Mouse (Mus musculus) stomach, embryonic 15.5 days (tissue): ENCODE measurements at regions not wholly inside any gene's neighbourhood (a gene's known extent, or its start where the extent isn't known, plus 50 kb on each side); places are given as distances from the start of the nearest gene placed in this dataset.

ENCODE experiments used
- ATAC-seq: fragments of 200-750 bp; cut with Nextera tagmentation; 2 replicates; pipeline ENCODE4 v1.8.0; 2017; ENCODE audit warnings: low read depth, moderate number of reproducible peaks, moderate TSS enrichment; ENCODE audit not compliant: insufficient read depth, low FRiP score
- H3K27ac ChIP-seq: fragments of 300-500 bp; sonication (generic); 2 replicates; pipeline ENCODE4 v1.5.1; 2015; ENCODE audit warnings: mild to moderate bottlenecking, inconsistent platforms
- H3K27me3 ChIP-seq: fragments of 300-500 bp; sonication (generic); replicated peaks from 2 replicates; pipeline ENCODE4 v1.6.1; 2015; ENCODE audit warnings: inconsistent platforms
- H3K36me3 ChIP-seq: fragments of 300-500 bp; sonication (generic); 2 replicates; pipeline ENCODE4 v1.6.1; 2015; ENCODE audit warnings: inconsistent platforms
- H3K4me1 ChIP-seq: fragments of 300-500 bp; sonication (generic); 2 replicates; pipeline ENCODE4 v1.6.1; 2015; ENCODE audit warnings: inconsistent platforms
- H3K4me2 ChIP-seq: fragments of 300-500 bp; sonication (generic); 2 replicates; pipeline ENCODE4 v1.6.1; 2015; ENCODE audit warnings: mild to moderate bottlenecking, inconsistent platforms
- H3K4me3 ChIP-seq: fragments of 300-500 bp; sonication (generic); replicated peaks from 2 replicates; pipeline ENCODE4 v1.5.1; 2015; ENCODE audit warnings: inconsistent platforms
- H3K9ac ChIP-seq: fragments of 300-500 bp; sonication (generic); 2 replicates; pipeline ENCODE4 v1.6.1; 2015; ENCODE audit warnings: inconsistent platforms
- H3K9me3 ChIP-seq: fragments of 300-500 bp; sonication (generic); 2 replicates; pipeline ENCODE4 v1.6.1; 2016; ENCODE audit warnings: inconsistent platforms
- WGBS: fragments of 180-500 bp; shearing (Covaris S2); methylation state at CpG from one replicate; pipeline ENCODE4 v1.1.7; 2015; 5-methylcytosine and 5-hydroxymethylcytosine counted together

GRCm38 (mm10) chr5:64433786-64434185, 277.7 kb downstream of the Tbc1d1 start:
- no peak overlapping the region for H3K9ac ChIP-seq

GRCm38 (mm10) chr5:64435491-64435890, 279.4 kb downstream of the Tbc1d1 start:
- peak; percentile 90 for ATAC-seq
- H3K9ac ChIP-seq = no peak overlapping the region
- H3K4me2 ChIP-seq = no peak overlapping the region
- 45% methylated on average over 3 of the region's 3 CpGs for WGBS
- H3K27me3 ChIP-seq = no peaks in the 10 kb centered on the region
- H3K36me3 ChIP-seq = no peaks in the 10 kb centered on the region
- H3K4me1 ChIP-seq = no peaks in the 10 kb centered on the region; the same call in 1 of the 2 replicates
- no peaks in the 10 kb centered on the region for H3K9me3 ChIP-seq
- no peak overlapping the region for H3K4me3 ChIP-seq
- no peak overlapping the region for H3K27ac ChIP-seq

More at GRCm38 (mm10) chr5:64433786-64434185, 277.7 kb downstream of the Tbc1d1 start:
- no peak for ATAC-seq
- Histone ChIP-seq H3K27me3 (no peaks in the 10 kb centered on the region), H3K9me3 (no peaks in the 10 kb centered on the region), H3K36me3 (no peaks in the 10 kb centered on the region), H3K4me2 (no peak overlapping the region), H3K27ac (no peak overlapping the region), H3K4me3 (no peak overlapping the region), H3K4me1 (no peaks in the 10 kb centered on the region; the same call in 1 of the 2 replicates)
- WGBS = 91% methylated on average over 5 of the region's 5 CpGs

GRCm38 (mm10) chr5:64435958-64436357, 279.9 kb downstream of the Tbc1d1 start:
- ATAC-seq = no peak
- no peak overlapping the region for H3K27ac ChIP-seq
- no peaks in the 10 kb centered on the region for H3K9me3 ChIP-seq
- no peak overlapping the region for H3K4me2 ChIP-seq
- no peaks in the 10 kb centered on the region for H3K27me3 ChIP-seq
- H3K4me3 ChIP-seq = no peak overlapping the region
- no peaks in the 10 kb centered on the region for H3K36me3 ChIP-seq
- 55% methylated on average over 2 of the region's 2 CpGs for WGBS
- no peaks in the 10 kb centered on the region; the same call in 1 of the 2 replicates for H3K4me1 ChIP-seq
- no peak overlapping the region for H3K9ac ChIP-seq

- Histone ChIP-seq H3K4me1 (peaks cover 3% of the 10 kb centered on the region; the same call in 1 of the 2 replicates), H3K36me3 (no peaks in the 10 kb centered on the region), H3K9ac (no peak overlapping the region), H3K27ac (no peak overlapping the region), H3K9me3 (no peaks in the 10 kb centered on the region), H3K4me3 (no peak overlapping the region), H3K4me2 (no peak overlapping the region), H3K27me3 (no peaks in the 10 kb centered on the region)
- 61% methylated on average over 5 of the region's 5 CpGs for WGBS
- no peak for ATAC-seq
These were observed 281.6 kb downstream of the Tbc1d1 start for GRCm38 (mm10) chr5:64437720-64438119.

GRCm38 (mm10) chr5:64438446-64439134, 282.5 kb downstream of the Tbc1d1 start:
- WGBS = 67% methylated on average over 13 of the region's 13 CpGs
- Histone ChIP-seq H3K4me3 (no peak overlapping the region), H3K4me1 (peaks cover 3% of the 10 kb centered on the region; the same call in 1 of the 2 replicates), H3K27ac (no peak overlapping the region), H3K36me3 (no peaks in the 10 kb centered on the region), H3K9me3 (no peaks in the 10 kb centered on the region), H3K27me3 (no peaks in the 10 kb centered on the region), H3K9ac (no peak overlapping the region), H3K4me2 (no peak overlapping the region)
- ATAC-seq = no peak

GRCm38 (mm10) chr5:64447847-64448246, 291.7 kb downstream of the Tbc1d1 start:
- no peaks in the 10 kb centered on the region for H3K27me3 ChIP-seq
- ATAC-seq = no peak
- 36% methylated on average over 4 of the region's 4 CpGs for WGBS

GRCm38 (mm10) chr5:64452668-64453334, 296.7 kb downstream of the Tbc1d1 start:
- H3K4me3 ChIP-seq = no peak overlapping the region
- H3K9ac ChIP-seq = no peak overlapping the region
- 0 out of 2 replicates have a peak, but pooled peaks have one; percentile 22 for ATAC-seq
- no peaks in the 10 kb centered on the region for H3K36me3 ChIP-seq
- H3K9me3 ChIP-seq = no peaks in the 10 kb centered on the region
- H3K4me1 ChIP-seq = no peaks in the 10 kb centered on the region
- 11% methylated on average over 1 of the region's 1 CpGs for WGBS
- no peak overlapping the region for H3K4me2 ChIP-seq
- no peak overlapping the region for H3K27ac ChIP-seq
- no peaks in the 10 kb centered on the region for H3K27me3 ChIP-seq

More at GRCm38 (mm10) chr5:64447847-64448246, 291.7 kb downstream of the Tbc1d1 start:
- Histone ChIP-seq H3K36me3 (no peaks in the 10 kb centered on the region), H3K4me3 (no peak overlapping the region), H3K4me1 (no peaks in the 10 kb centered on the region), H3K4me2 (no peak overlapping the region), H3K9me3 (no peaks in the 10 kb centered on the region), H3K9ac (no peak overlapping the region), H3K27ac (no peak overlapping the region)

- Histone ChIP-seq H3K36me3 (no peaks in the 10 kb centered on the region), H3K27me3 (no peaks in the 10 kb centered on the region), H3K4me2 (no peak overlapping the region), H3K9ac (no peak overlapping the region), H3K9me3 (no peaks in the 10 kb centered on the region), H3K4me1 (no peaks in the 10 kb centered on the region), H3K4me3 (no peak overlapping the region), H3K27ac (no peak overlapping the region)
- 71% methylated on average over 5 of the region's 5 CpGs for WGBS
- ATAC-seq = no peak
These were observed 303.7 kb downstream of the Tbc1d1 start for GRCm38 (mm10) chr5:64459807-64460206.

- no peak overlapping the region for H3K27ac ChIP-seq
- WGBS = 80% methylated on average over 1 of the region's 1 CpGs
- H3K27me3 ChIP-seq = no peaks in the 10 kb centered on the region
- no peaks in the 10 kb centered on the region for H3K4me1 ChIP-seq
- H3K9ac ChIP-seq = no peak overlapping the region
- H3K4me2 ChIP-seq = no peak overlapping the region
- no peaks in the 10 kb centered on the region for H3K36me3 ChIP-seq
- H3K9me3 ChIP-seq = no peaks in the 10 kb centered on the region
- no peak for ATAC-seq
- no peak overlapping the region for H3K4me3 ChIP-seq
These were observed 304.8 kb downstream of the Tbc1d1 start for GRCm38 (mm10) chr5:64460891-64461290.

GRCm38 (mm10) chr5:64461592-64461991, 305.5 kb downstream of the Tbc1d1 start:
- ATAC-seq = no peak
- Histone ChIP-seq H3K4me1 (no peaks in the 10 kb centered on the region), H3K27me3 (no peaks in the 10 kb centered on the region), H3K4me3 (no peak overlapping the region), H3K36me3 (no peaks in the 10 kb centered on the region), H3K9ac (no peak overlapping the region), H3K27ac (no peak overlapping the region), H3K9me3 (no peaks in the 10 kb centered on the region), H3K4me2 (no peak overlapping the region)
- WGBS = 80% methylated on average over 4 of the region's 4 CpGs

GRCm38 (mm10) chr5:64462411-64462810, 306.3 kb downstream of the Tbc1d1 start:
- H3K4me2 ChIP-seq = no peak overlapping the region
- H3K27me3 ChIP-seq = no peaks in the 10 kb centered on the region
- no peak overlapping the region for H3K27ac ChIP-seq
- no peaks in the 10 kb centered on the region for H3K36me3 ChIP-seq
- no peak for ATAC-seq
- H3K4me3 ChIP-seq = no peak overlapping the region
- H3K9me3 ChIP-seq = no peaks in the 10 kb centered on the region
- no peak overlapping the region for H3K9ac ChIP-seq
- no peaks in the 10 kb centered on the region for H3K4me1 ChIP-seq
- 72% methylated on average over 3 of the region's 3 CpGs for WGBS

- H3K4me3 ChIP-seq = no peak overlapping the region
- WGBS = 72% methylated on average over 5 of the region's 5 CpGs
- no peak for ATAC-seq
These were observed 307.5 kb downstream of the Tbc1d1 start for GRCm38 (mm10) chr5:64463570-64463969.

More at GRCm38 (mm10) chr5:64463570-64463969, 307.5 kb downstream of the Tbc1d1 start:
- Histone ChIP-seq H3K27me3 (no peaks in the 10 kb centered on the region), H3K4me1 (no peaks in the 10 kb centered on the region), H3K36me3 (no peaks in the 10 kb centered on the region), H3K4me2 (no peak overlapping the region), H3K9me3 (no peaks in the 10 kb centered on the region), H3K27ac (no peak overlapping the region), H3K9ac (no peak overlapping the region)
